Mouse (Mus musculus) cerebellum, adult 2 months (tissue): ENCODE results near the gene Fmo4. TPM values are rescaled to one million over a fixed set of nuclear protein-coding genes. Genes with fewer than 3 reads are reported as not detected.

Experiments used
- DNase-seq, 2 experiments: peaks; one replicate each; pipeline ENCODE4 v3.0.0; 2021
- H3K27ac ChIP-seq: fragments of 200-500 bp; 2 replicates; pipeline ENCODE4 v1.5.1; 2012; ENCODE audit warnings: low read length, control low read depth, inconsistent platforms; ENCODE audit not compliant: insufficient read depth
- H3K27me3 ChIP-seq: fragments of 200-500 bp; 2 replicates; pipeline ENCODE4 v1.6.1; 2012; ENCODE audit warnings: inconsistent platforms, mild to moderate bottlenecking, low read length, moderate library complexity; ENCODE audit not compliant: control insufficient read depth, insufficient read depth
- H3K4me1 ChIP-seq: fragments of 200-500 bp; 2 replicates; pipeline ENCODE4 v1.6.1; 2011; ENCODE audit warnings: low read length; ENCODE audit not compliant: control insufficient read depth, insufficient read depth
- H3K4me3 ChIP-seq: fragments of 200-500 bp; replicated peaks from 2 replicates; pipeline ENCODE3; 2011; ENCODE audit warnings: mild to moderate bottlenecking, low read depth, low read length, control low read depth; ENCODE audit not compliant: insufficient read depth
- CTCF ChIP-seq: fragments of 200-500 bp; IDR thresholded peaks from 2 replicates; pipeline ENCODE4 v1.5.1; 2011; ENCODE audit warnings: low read depth, mild to moderate bottlenecking, control low read depth, low read length, moderate library complexity, borderline replicate concordance; ENCODE audit not compliant: insufficient read depth
- POLR2A ChIP-seq: fragments of 200-500 bp; IDR thresholded peaks from 2 replicates; pipeline ENCODE4 v1.6.1; 2011; ENCODE audit warnings: low read length, control low read depth, borderline replicate concordance; ENCODE audit not compliant: insufficient read depth
- WGBS: fragments of 180-500 bp; shearing (Covaris S2); methylation state at CpG from one replicate; pipeline ENCODE4 v1.1.7; 2018; 5-methylcytosine and 5-hydroxymethylcytosine counted together
- polyA plus RNA-seq: library from polyadenylated mRNA; depleted of rRNA; stranded (reverse); fragments of >200 nt; gene quantifications from 2 replicates; pipeline ENCODE4 v1.2.3, GENCODE M21; 2012

Gene Fmo4
- polyA plus RNA-seq, 1 experiment: 0.07 TPM

DNA sequence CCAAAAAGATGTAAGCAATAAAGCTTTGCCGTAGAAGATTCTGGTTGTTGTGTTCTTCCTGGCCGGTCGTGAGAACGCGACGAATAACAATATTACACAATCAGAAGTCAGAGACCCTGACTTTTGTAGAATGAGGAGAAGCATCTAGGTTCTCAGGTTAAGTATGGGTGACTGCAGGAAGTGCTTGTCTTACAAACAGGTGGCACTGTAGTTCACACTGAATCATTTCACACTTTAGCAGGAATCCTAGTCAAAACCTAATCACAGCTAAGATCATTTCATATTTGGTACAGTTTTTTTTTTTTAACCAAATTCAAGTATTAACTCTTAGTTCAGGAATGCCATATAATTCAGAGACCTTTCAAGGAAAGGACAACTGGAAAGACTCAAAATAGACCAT, 33.8 kb upstream of the Fmo4 start:
- no peak for TF ChIP-seq POLR2A
- WGBS: 98% methylated on average over 6 of the region's 6 CpGs

DNA sequence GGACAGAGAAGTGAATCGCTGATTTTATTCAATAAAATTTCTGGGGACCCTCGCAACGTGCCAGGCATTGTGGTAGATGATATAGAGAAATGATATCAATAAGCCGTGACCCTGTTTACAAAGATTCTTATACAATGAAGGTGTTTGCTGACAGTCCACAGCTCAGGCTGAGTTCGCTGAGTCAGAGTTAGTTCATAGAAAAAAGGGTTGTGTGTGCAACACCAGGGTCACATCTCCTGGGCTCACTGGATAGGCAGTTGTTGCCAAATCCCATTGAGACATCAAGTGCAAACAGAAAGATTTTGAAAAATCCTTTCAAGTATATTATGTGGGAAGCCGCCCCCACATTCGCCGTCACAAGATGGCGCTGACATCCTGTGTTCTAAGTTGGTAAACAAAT, 26.4 kb upstream of the Fmo4 start:
- Histone ChIP-seq H3K27ac (no peak overlapping the region), H3K4me1 (no peaks in the 10 kb centered on the region), H3K27me3 (no peaks in the 10 kb centered on the region), H3K4me3 (no peak overlapping the region)
- no peak for DNase-seq
- 95% methylated on average over 9 of the region's 9 CpGs for WGBS
- no peak for TF ChIP-seq POLR2A
- TF ChIP-seq CTCF: no peak

More for the DNA sequence above, 33.8 kb upstream of the Fmo4 start:
- Histone ChIP-seq H3K4me1 (no peaks in the 10 kb centered on the region), H3K27me3 (no peaks in the 10 kb centered on the region; the same call in 1 of the 2 replicates), H3K27ac (no peak overlapping the region), H3K4me3 (no peak overlapping the region)
- DNase-seq: no peak

DNA sequence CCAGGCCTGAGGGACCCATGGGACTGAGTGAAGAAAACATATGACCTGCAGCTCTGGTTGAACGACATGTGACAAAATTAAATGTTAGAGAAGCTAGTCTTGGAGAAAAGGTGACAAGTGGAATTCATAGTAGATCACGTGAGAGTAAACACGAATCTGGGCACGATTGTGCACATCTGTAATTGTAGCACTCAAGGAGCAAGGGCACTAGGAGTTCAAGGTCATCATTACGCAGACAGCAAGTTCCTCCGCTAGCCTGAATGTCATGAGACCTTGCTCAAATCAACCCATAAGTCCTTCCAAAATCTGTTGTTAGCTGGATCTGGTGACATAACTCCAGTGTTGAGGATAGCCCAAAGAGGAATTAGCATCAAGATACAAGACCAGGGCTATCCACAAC, 25.2 kb upstream of the Fmo4 start:
- Histone ChIP-seq H3K27me3 (no peaks in the 10 kb centered on the region), H3K4me1 (no peaks in the 10 kb centered on the region), H3K27ac (no peak overlapping the region), H3K4me3 (no peak overlapping the region)
- 95% methylated on average over 6 of the region's 6 CpGs for WGBS
- DNase-seq: no peak
- no peak for TF ChIP-seq CTCF
- TF ChIP-seq POLR2A: no peak

DNA sequence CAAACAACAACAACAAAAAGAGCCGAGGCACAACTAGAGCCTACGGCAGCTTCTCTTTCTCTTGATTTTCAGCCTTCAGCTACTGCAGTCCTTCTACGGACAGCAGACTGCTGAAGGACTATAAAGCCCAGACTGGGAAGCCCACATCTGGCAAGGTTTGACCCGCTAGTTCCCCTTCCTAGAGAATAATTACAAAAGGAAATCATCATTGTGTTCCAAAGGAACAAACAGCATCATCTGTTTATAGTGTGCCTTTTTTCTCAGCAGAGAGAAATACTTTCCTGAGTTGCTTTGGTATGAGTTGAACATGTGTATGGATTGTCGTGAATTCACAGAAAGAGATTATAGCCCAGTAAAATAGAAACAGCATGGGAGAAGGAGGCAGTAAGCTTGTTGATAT, 20.6 kb upstream of the Fmo4 start:
- Histone ChIP-seq H3K27me3 (no peaks in the 10 kb centered on the region), H3K27ac (no peak overlapping the region), H3K4me3 (no peak overlapping the region), H3K4me1 (no peaks in the 10 kb centered on the region)
- no peak for DNase-seq
- TF ChIP-seq CTCF (no peak), POLR2A (no peak)
- 90% methylated on average over 5 of the region's 5 CpGs for WGBS

DNA sequence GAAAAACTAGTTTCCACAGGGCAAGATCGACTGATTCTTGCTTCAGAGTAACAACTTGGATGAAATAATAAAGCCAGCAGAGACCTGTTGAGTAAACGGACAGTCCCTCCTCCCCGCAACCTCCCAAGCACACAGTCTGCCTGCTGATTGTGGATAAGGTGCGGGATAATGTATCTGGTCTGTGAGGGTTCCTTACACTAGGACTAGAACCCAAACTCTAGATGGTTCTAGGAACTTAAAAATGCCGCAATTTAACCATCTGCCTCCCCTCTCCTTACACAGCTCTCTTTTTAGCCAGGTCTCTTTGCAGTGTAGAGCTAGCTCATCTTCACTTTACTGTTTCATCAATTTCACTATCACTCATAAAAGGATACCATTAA, 18.8 kb upstream of the Fmo4 start:
- no peaks in the 10 kb centered on the region for H3K4me1 ChIP-seq
- no peak overlapping the region for H3K4me3 ChIP-seq
- no peak for TF ChIP-seq CTCF
- no peak for TF ChIP-seq POLR2A
- no peaks in the 10 kb centered on the region for H3K27me3 ChIP-seq
- 27% methylated on average over 5 of the region's 5 CpGs for WGBS
- no peak for DNase-seq
- no peak overlapping the region for H3K27ac ChIP-seq

DNA sequence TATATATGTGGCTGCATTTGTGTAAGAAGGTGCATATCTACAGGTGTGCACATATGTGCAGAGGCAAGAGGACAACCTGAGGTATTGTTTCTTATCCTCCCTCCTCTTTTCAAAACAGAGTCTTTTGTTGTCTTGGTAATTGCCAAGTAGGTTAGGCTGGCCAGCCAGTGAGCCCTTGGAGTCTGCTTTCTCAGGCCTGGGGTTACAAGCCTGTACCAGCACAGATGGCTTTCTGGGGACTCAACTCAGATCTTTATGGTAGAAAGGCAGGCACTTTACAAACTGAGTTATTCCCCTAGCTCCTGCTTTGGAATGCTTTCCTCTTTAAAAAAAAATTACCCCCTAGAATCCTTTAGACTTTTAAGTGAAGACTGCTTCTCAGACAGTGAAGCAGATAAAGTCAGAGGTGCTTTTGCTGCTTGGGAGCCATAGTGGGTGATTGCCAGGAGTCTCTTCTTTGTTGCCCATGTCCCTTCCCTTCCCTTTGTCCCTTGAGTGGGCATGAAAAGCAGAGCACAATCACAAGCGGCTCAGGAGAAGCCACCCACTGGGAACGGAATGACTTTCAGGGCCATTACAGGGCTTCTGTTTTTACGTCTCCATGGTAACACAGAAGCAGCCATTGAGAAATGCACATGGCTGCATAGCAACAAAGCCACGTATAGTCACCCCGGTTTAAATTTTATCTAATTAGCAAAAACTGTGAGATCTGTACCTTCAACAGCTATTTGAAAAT, 18.2 kb upstream of the Fmo4 start:
- Histone ChIP-seq H3K27ac (no peak overlapping the region), H3K4me1 (no peaks in the 10 kb centered on the region), H3K27me3 (no peaks in the 10 kb centered on the region), H3K4me3 (no peak overlapping the region)
- 1% methylated on average over 5 of the region's 5 CpGs for WGBS
- no peak for DNase-seq
- no peak for TF ChIP-seq POLR2A
- TF ChIP-seq CTCF: no peak

DNA sequence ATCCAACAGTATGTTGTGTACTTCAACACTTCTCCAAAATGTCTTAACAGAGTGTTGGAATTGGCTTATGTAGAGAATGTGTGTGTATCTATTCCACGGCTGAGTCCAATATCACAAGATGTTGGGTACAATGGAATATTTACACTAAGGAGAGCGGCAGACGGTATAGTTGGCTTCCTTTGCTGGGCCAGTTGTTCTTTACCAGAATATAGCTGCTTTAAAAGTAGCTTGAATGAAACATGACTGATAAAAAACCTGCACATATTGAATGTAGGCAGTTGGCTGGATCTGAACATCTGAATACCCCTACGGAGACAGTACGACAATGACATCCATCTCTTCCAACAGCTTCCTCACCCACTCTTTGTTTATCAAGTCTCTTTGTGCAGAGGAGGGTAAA, 5.5 kb upstream of the Fmo4 start:
- DNase-seq: no peak
- Histone ChIP-seq H3K4me1 (no peaks in the 10 kb centered on the region), H3K4me3 (no peak overlapping the region), H3K27ac (no peak overlapping the region), H3K27me3 (no peaks in the 10 kb centered on the region)
- WGBS: 93% methylated on average over 5 of the region's 5 CpGs
- no peak for TF ChIP-seq POLR2A
- TF ChIP-seq CTCF: no peak

DNA sequence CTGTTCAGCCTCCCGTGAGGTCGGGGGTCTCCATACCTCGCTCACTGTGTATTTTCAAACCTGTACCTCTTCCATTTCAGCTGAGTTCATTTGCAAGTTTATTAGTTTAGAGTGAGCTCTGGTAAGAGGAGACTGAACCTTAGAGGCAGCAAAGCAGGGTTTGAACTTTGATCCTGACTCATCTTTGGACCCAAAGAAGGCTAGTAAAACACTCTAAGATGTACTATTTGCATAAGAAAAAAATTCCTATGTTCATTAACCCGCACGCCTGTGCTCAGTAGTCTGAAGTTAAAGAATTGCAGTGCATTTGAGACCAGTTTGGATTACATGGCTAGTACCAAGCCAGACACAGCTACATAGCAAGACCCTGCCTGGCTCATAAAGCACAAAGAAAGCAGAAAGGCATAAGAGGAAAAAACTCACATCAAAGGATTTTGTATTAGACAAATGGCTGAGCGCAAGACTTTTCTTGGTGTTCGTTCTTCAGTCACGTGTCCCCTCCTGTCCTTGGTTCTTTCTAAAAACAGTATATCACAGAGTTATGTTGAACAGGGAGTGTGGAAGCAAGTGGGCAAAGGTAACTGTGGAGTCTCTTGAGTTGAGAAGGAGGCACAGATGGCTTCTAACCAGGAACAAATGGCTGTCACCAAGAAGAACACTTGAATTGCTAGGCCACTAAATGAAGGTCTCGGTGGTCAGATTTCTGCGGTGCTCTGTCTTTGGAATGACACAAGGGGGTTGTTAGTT, 1.8 kb upstream of the Fmo4 start:
- no peaks in the 10 kb centered on the region for H3K4me1 ChIP-seq
- no peak for TF ChIP-seq CTCF
- H3K4me3 ChIP-seq: no peak overlapping the region
- no peak overlapping the region for H3K27ac ChIP-seq
- no peak for DNase-seq
- H3K27me3 ChIP-seq: no peaks in the 10 kb centered on the region
- 79% methylated on average over 10 of the region's 10 CpGs for WGBS
